Mouse (Mus musculus): ENCODE measurements around the gene Gm11034.

Gene Gm11034

GRCm38 (mm10) chr8:72213536-72213935 lies at the start of gene Gm11034:
TSS of gene Gm11034 (minus strand) at chr8:72213636.
- no peak for DNase-seq (ENCODE audit: low read depth, low spot score)

GRCm38 (mm10) chr8:72262756-72263155 lies 49.3 kb upstream of the Gm11034 start:
- no peak for DNase-seq (ENCODE audit: low read depth, low spot score)

GRCm38 (mm10) chr8:72261872-72262271 lies 48.4 kb upstream of the Gm11034 start:
- no peak for DNase-seq (ENCODE audit: low read depth, low spot score)

- no peak for DNase-seq (ENCODE audit: low read depth, low spot score)
Measured at GRCm38 (mm10) chr8:72261431-72261830, 48.0 kb upstream of the Gm11034 start.

- DNase-seq (ENCODE audit: low read depth, low spot score), result peak; percentile 70
Measured at GRCm38 (mm10) chr8:72261019-72261418, 47.6 kb upstream of the Gm11034 start.

- no peak for DNase-seq (ENCODE audit: low read depth, low spot score)
Measured at GRCm38 (mm10) chr8:72260585-72260984, 47.1 kb upstream of the Gm11034 start.

GRCm38 (mm10) chr8:72259862-72260261 lies 46.4 kb upstream of the Gm11034 start:
- no peak for DNase-seq (ENCODE audit: low read depth, low spot score)

- no peak for DNase-seq (ENCODE audit: low read depth, low spot score)
Measured at GRCm38 (mm10) chr8:72257902-72258238, 44.4 kb upstream of the Gm11034 start.

- peak; percentile 38 for DNase-seq (ENCODE audit: low read depth, low spot score)
Measured at GRCm38 (mm10) chr8:72257171-72257901, 43.9 kb upstream of the Gm11034 start.

- no peak for DNase-seq (ENCODE audit: low read depth, low spot score)
Measured at GRCm38 (mm10) chr8:72244610-72245009, 31.2 kb upstream of the Gm11034 start.

GRCm38 (mm10) chr8:72242226-72242625 lies 28.8 kb upstream of the Gm11034 start:
- no peak for DNase-seq (ENCODE audit: low read depth, low spot score)

- no peak for DNase-seq (ENCODE audit: low read depth, low spot score)
Measured at GRCm38 (mm10) chr8:72240951-72241350, 27.5 kb upstream of the Gm11034 start.

- DNase-seq (ENCODE audit: low read depth, low spot score), result no peak
Measured at GRCm38 (mm10) chr8:72240403-72240763, 26.9 kb upstream of the Gm11034 start.

- DNase-seq (ENCODE audit: low read depth, low spot score), result peak; percentile 100
Measured at GRCm38 (mm10) chr8:72239499-72240402, 26.3 kb upstream of the Gm11034 start, which contains the start of gene Ap1m1. TSS of gene Ap1m1 (plus strand) at chr8:72240018.

- DNase-seq (ENCODE audit: low read depth, low spot score), result no peak
Measured at GRCm38 (mm10) chr8:72222656-72223055, 9.2 kb upstream of the Gm11034 start.

GRCm38 (mm10) chr8:72220758-72221157 lies 7.3 kb upstream of the Gm11034 start:
- no peak for DNase-seq (ENCODE audit: low read depth, low spot score)

GRCm38 (mm10) chr8:72219541-72220363 lies 6.3 kb upstream of the Gm11034 start, which contains the start of gene Fam32a:
TSS of gene Fam32a (plus strand) at chr8:72219730.
- DNase-seq (ENCODE audit: low read depth, low spot score), result peak; percentile 86

GRCm38 (mm10) chr8:72218781-72219540 lies 5.5 kb upstream of the Gm11034 start:
- no peak for DNase-seq (ENCODE audit: low read depth, low spot score)

GRCm38 (mm10) chr8:72215871-72216270 lies 2.4 kb upstream of the Gm11034 start:
- DNase-seq (ENCODE audit: low read depth, low spot score), result no peak

- DNase-seq (ENCODE audit: low read depth, low spot score), result no peak
Measured at GRCm38 (mm10) chr8:72215060-72215459, 1.6 kb upstream of the Gm11034 start.

- DNase-seq (ENCODE audit: low read depth, low spot score), result no peak
Measured at GRCm38 (mm10) chr8:72212751-72213150, 685 bp downstream of the Gm11034 start, which contains the start of gene Cib3. TSS of gene Cib3 (minus strand) at chr8:72212837.

Measured in 3T3-L1 (cell line).